Mouse (Mus musculus) macrophage (primary cell): Measurements from ENCODE around the gene Vrk2. TPM values are rescaled to one million over a fixed set of nuclear protein-coding genes. Genes with fewer than 3 reads are reported as not detected.
A peak's percentile ranks its signal among the peaks of the same experiment; 100 is the strongest.

Source experiments
- H3K27ac ChIP-seq: fragments of 350-480 bp; formaldehyde crosslinking; 2 replicates; pipeline ENCODE4 v1.9.0; 2021
- H3K36me3 ChIP-seq: fragments of 350-480 bp; formaldehyde crosslinking; 2 replicates; pipeline ENCODE4 v1.9.0; 2021; ENCODE audit errors: inconsistent target
- H3K4me3 ChIP-seq: fragments of 350-480 bp; formaldehyde crosslinking; 2 replicates; pipeline ENCODE4 v1.9.0; 2021; ENCODE audit errors: inconsistent target
- H3K79me2 ChIP-seq: fragments of 350-480 bp; formaldehyde crosslinking; 2 replicates; pipeline ENCODE4 v1.9.0; 2021; ENCODE audit errors: inconsistent target
- WGBS: methylation state at CpG from one replicate; pipeline ENCODE4 v1.1.7; 2026; ENCODE audit warnings: inconsistent platforms; ENCODE audit not compliant: missing documents; 5-methylcytosine and 5-hydroxymethylcytosine counted together
- polyA plus RNA-seq: library from polyadenylated mRNA; stranded (reverse); fragments of 250-400 nt; gene quantifications from 3 replicates; pipeline ENCODE4 v1.2.4, GENCODE M21; 2018; ENCODE audit warnings: inconsistent platforms

Gene Vrk2
- polyA plus RNA-seq, 1 experiment from 2014 or later, result 39.5 TPM

- H3K4me3 ChIP-seq, result no peak overlapping the region
- peaks cover 22% of the 10 kb centered on the region; the same call in 1 of the 2 replicates for H3K36me3 ChIP-seq
- H3K79me2 ChIP-seq, result no peaks in the 10 kb centered on the region
- H3K27ac ChIP-seq, result no peak overlapping the region
- WGBS, result 100% methylated on average over 5 of the region's 5 CpGs
Measured at GRCm38 (mm10) chr11:26495951-26496350, 97.8 kb downstream of the Vrk2 start.

- WGBS, result 91% methylated on average over 12 of the region's 12 CpGs
- H3K36me3 ChIP-seq, result peaks cover 49% of the 10 kb centered on the region
- no peak overlapping the region for H3K27ac ChIP-seq
- H3K79me2 ChIP-seq, result no peaks in the 10 kb centered on the region
- H3K4me3 ChIP-seq, result no peak overlapping the region
Measured at GRCm38 (mm10) chr11:26489761-26490466, 103.9 kb downstream of the Vrk2 start.

GRCm38 (mm10) chr11:26481691-26482242, 112.0 kb downstream of the Vrk2 start:
- no peaks in the 10 kb centered on the region for H3K79me2 ChIP-seq
- WGBS, result 93% methylated on average over 3 of the region's 3 CpGs
- peaks cover 48% of the 10 kb centered on the region for H3K36me3 ChIP-seq

GRCm38 (mm10) chr11:26477037-26477739, 116.6 kb downstream of the Vrk2 start:
- WGBS, result 100% methylated on average over 6 of the region's 6 CpGs
- Histone ChIP-seq H3K27ac (no peak overlapping the region), H3K4me3 (no peak overlapping the region), H3K36me3 (peaks cover 57% of the 10 kb centered on the region), H3K79me2 (no peaks in the 10 kb centered on the region)

More at GRCm38 (mm10) chr11:26481691-26482242, 112.0 kb downstream of the Vrk2 start:
- H3K27ac ChIP-seq, result no peak overlapping the region
- H3K4me3 ChIP-seq, result no peak overlapping the region

GRCm38 (mm10) chr11:26454081-26454480, 139.7 kb downstream of the Vrk2 start:
- Histone ChIP-seq H3K79me2 (no peaks in the 10 kb centered on the region), H3K4me3 (no peak overlapping the region), H3K27ac (no peak overlapping the region), H3K36me3 (no peaks in the 10 kb centered on the region)
- 96% methylated on average over 3 of the region's 4 CpGs for WGBS

- 8% methylated on average over 4 of the region's 4 CpGs for WGBS
Measured at GRCm38 (mm10) chr11:26452693-26453092, 141.1 kb downstream of the Vrk2 start.

GRCm38 (mm10) chr11:26451228-26451627, 142.6 kb downstream of the Vrk2 start:
- H3K36me3 ChIP-seq, result no peaks in the 10 kb centered on the region
- H3K4me3 ChIP-seq, result no peak overlapping the region
- H3K27ac ChIP-seq, result no peak overlapping the region
- WGBS, result 88% methylated on average over 2 of the region's 2 CpGs
- H3K79me2 ChIP-seq, result no peaks in the 10 kb centered on the region

More at GRCm38 (mm10) chr11:26452693-26453092, 141.1 kb downstream of the Vrk2 start:
- Histone ChIP-seq H3K4me3 (no peak overlapping the region), H3K27ac (peak overlapping the region; percentile 71), H3K79me2 (no peaks in the 10 kb centered on the region), H3K36me3 (no peaks in the 10 kb centered on the region)

GRCm38 (mm10) chr11:26450636-26451035, 143.2 kb downstream of the Vrk2 start:
- no peak overlapping the region for H3K4me3 ChIP-seq
- H3K79me2 ChIP-seq, result no peaks in the 10 kb centered on the region
- no peak overlapping the region for H3K27ac ChIP-seq
- WGBS, result 75% methylated on average over 1 of the region's 1 CpGs
- no peaks in the 10 kb centered on the region for H3K36me3 ChIP-seq

GRCm38 (mm10) chr11:26449789-26450188, 144.0 kb downstream of the Vrk2 start:
- 90% methylated on average over 3 of the region's 3 CpGs for WGBS
- Histone ChIP-seq H3K79me2 (no peaks in the 10 kb centered on the region), H3K4me3 (no peak overlapping the region), H3K36me3 (no peaks in the 10 kb centered on the region), H3K27ac (no peak overlapping the region)

GRCm38 (mm10) chr11:26444374-26444773, 149.4 kb downstream of the Vrk2 start:
- H3K79me2 ChIP-seq, result no peaks in the 10 kb centered on the region
- H3K27ac ChIP-seq, result no peak overlapping the region
- no peaks in the 10 kb centered on the region for H3K36me3 ChIP-seq
- H3K4me3 ChIP-seq, result no peak overlapping the region

GRCm38 (mm10) chr11:26441121-26441520, 152.7 kb downstream of the Vrk2 start:
- no peak overlapping the region for H3K4me3 ChIP-seq
- H3K27ac ChIP-seq, result no peak overlapping the region
- no peaks in the 10 kb centered on the region for H3K36me3 ChIP-seq
- no peaks in the 10 kb centered on the region for H3K79me2 ChIP-seq
- WGBS, result 100% methylated on average over 1 of the region's 1 CpGs

GRCm38 (mm10) chr11:26437818-26438217, 156.0 kb downstream of the Vrk2 start:
- WGBS, result 86% methylated on average over 13 of the region's 13 CpGs
- no peaks in the 10 kb centered on the region for H3K79me2 ChIP-seq
- no peaks in the 10 kb centered on the region for H3K36me3 ChIP-seq
- H3K4me3 ChIP-seq, result no peak overlapping the region
- H3K27ac ChIP-seq, result no peak overlapping the region

- no peak overlapping the region for H3K27ac ChIP-seq
- no peaks in the 10 kb centered on the region for H3K36me3 ChIP-seq
- H3K79me2 ChIP-seq, result no peaks in the 10 kb centered on the region
- H3K4me3 ChIP-seq, result no peak overlapping the region
Measured at GRCm38 (mm10) chr11:26434229-26434628, 159.6 kb downstream of the Vrk2 start.

- 93% methylated on average over 2 of the region's 2 CpGs for WGBS
- H3K36me3 ChIP-seq, result no peaks in the 10 kb centered on the region
- H3K27ac ChIP-seq, result no peak overlapping the region
- no peak overlapping the region for H3K4me3 ChIP-seq
- no peaks in the 10 kb centered on the region for H3K79me2 ChIP-seq
Measured at GRCm38 (mm10) chr11:26421472-26421871, 172.3 kb downstream of the Vrk2 start.
